Mouse (Mus musculus) midbrain, embryonic 12.5 days (tissue): Measurements from ENCODE around the gene Hip1. TPM values are rescaled to one million over a fixed set of nuclear protein-coding genes. Genes with fewer than 3 reads are reported as not detected.
"Not testable (repeated sequence)": the region's sequence is repeated elsewhere in the genome, so short reads cannot be mapped to it uniquely, and the experiment has no call there.

ENCODE experiments used
- ATAC-seq: fragments of 200-750 bp; cut with Nextera tagmentation; 2 replicates; pipeline ENCODE4 v1.8.0; 2017; ENCODE audit warnings: low read depth, moderate TSS enrichment, moderate library complexity; ENCODE audit not compliant: low FRiP score
- H3K27ac ChIP-seq: fragments of 300-500 bp; sonication (generic); replicated peaks from 2 replicates; pipeline ENCODE4 v1.5.1; 2016; ENCODE audit warnings: mild to moderate bottlenecking
- H3K27me3 ChIP-seq: fragments of 300-500 bp; sonication (generic); 2 replicates; pipeline ENCODE4 v1.6.1; 2016; ENCODE audit warnings: mild to moderate bottlenecking
- H3K36me3 ChIP-seq: fragments of 300-500 bp; sonication (generic); 2 replicates; pipeline ENCODE4 v1.6.1; 2016
- H3K4me1 ChIP-seq: fragments of 300-500 bp; sonication (generic); 2 replicates; pipeline ENCODE4 v1.6.1; 2016
- H3K4me2 ChIP-seq: fragments of 300-500 bp; sonication (generic); replicated peaks from 2 replicates; pipeline ENCODE4 v1.6.1; 2016; ENCODE audit warnings: mild to moderate bottlenecking, moderate library complexity
- H3K4me3 ChIP-seq: fragments of 300-500 bp; sonication (generic); 2 replicates; pipeline ENCODE4 v1.5.1; 2016; ENCODE audit warnings: mild to moderate bottlenecking
- H3K9ac ChIP-seq: fragments of 300-500 bp; sonication (generic); replicated peaks from 2 replicates; pipeline ENCODE4 v1.6.1; 2016; ENCODE audit warnings: mild to moderate bottlenecking, moderate library complexity
- H3K9me3 ChIP-seq: fragments of 300-500 bp; sonication (generic); 2 replicates; pipeline ENCODE4 v1.6.1; 2016; ENCODE audit warnings: mild to moderate bottlenecking
- WGBS: fragments of 180-500 bp; shearing (Covaris S2); methylation state at CpG from one replicate; pipeline ENCODE4 v1.1.7; 2016; 5-methylcytosine and 5-hydroxymethylcytosine counted together
- polyA plus RNA-seq: library from polyadenylated mRNA; unstranded; fragments of >200 nt; fragmentation: Nextera tagmentation; extraction: Ambion mirVana; gene quantifications from 2 replicates; pipeline ENCODE4 v1.2.1, GENCODE M21; 2016

Gene Hip1
- polyA plus RNA-seq, 1 experiment from 2014 or later = 68.4 TPM

DNA sequence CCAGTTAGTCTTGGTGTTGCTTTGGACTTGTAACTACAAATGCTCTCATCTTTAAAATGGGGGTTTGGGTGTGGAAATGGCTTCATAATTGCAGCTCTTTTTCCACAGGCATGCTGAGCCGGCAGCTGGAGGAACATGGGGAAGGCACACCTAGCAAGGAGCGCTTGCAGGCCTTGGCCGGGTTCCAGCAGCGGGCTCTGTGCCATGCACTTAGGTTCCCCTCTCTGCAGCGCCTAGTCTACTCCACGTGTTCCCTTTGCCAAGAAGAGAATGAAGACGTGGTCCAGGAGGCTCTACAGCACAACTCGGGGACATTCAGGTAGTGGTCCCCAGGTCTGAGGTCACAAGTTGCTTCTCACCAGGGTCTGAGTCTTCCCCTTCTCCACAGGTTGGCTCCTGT lies 169.8 kb downstream of the Hip1 start:
- H3K27me3 ChIP-seq = no peaks in the 10 kb centered on the region
- no peak overlapping the region for H3K9ac ChIP-seq
- peaks cover 88% of the 10 kb centered on the region for H3K36me3 ChIP-seq
- ATAC-seq = no peak
- no peak overlapping the region for H3K4me3 ChIP-seq
- H3K27ac ChIP-seq = no peak overlapping the region
- peaks cover 11% of the 10 kb centered on the region for H3K4me1 ChIP-seq
- WGBS = 86% methylated on average over 8 of the region's 8 CpGs
- H3K4me2 ChIP-seq = no peak overlapping the region
- H3K9me3 ChIP-seq = no peaks in the 10 kb centered on the region

- H3K36me3 ChIP-seq = peaks cover 73% of the 10 kb centered on the region
- H3K27me3 ChIP-seq = no peaks in the 10 kb centered on the region
- no peak overlapping the region for H3K4me3 ChIP-seq
- no peak for ATAC-seq
- no peak overlapping the region for H3K9ac ChIP-seq
- no peaks in the 10 kb centered on the region for H3K9me3 ChIP-seq
- H3K4me2 ChIP-seq = no peak overlapping the region
- WGBS = 97% methylated on average over 5 of the region's 5 CpGs
- no peak overlapping the region for H3K27ac ChIP-seq
- peaks cover 18% of the 10 kb centered on the region for H3K4me1 ChIP-seq
These were observed 171.3 kb downstream of the Hip1 start for GRCm38 (mm10) chr5:135373601-135374000.

DNA sequence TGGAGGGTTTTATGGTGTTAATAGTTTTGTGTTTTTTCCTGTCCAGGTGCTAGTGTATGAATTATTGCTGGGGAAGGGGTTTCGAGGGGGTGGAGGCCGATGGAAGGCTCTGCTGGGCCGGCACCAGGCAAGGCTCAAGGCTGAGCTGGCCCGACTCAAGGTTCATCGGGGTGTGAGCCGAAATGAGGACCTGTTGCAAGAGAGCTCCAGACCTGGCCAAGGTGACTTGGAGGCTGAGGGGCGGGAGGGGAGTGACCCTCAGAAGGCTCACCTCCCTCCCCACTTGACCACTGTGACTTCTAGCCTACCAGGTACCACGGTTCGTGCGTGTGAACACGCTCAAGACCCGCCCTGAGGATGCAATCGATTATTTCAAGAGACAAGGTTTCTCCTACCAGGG lies 173.7 kb downstream of the Hip1 start:
- H3K27ac ChIP-seq = no peak overlapping the region
- peaks cover 18% of the 10 kb centered on the region for H3K4me1 ChIP-seq
- WGBS = 96% methylated on average over 13 of the region's 13 CpGs
- H3K36me3 ChIP-seq = peaks cover 49% of the 10 kb centered on the region
- H3K9ac ChIP-seq = no peak overlapping the region
- 0 out of 2 replicates have a peak, but pooled peaks cover 4% of the 10 kb centered on the region for H3K27me3 ChIP-seq
- H3K9me3 ChIP-seq = no peaks in the 10 kb centered on the region
- H3K4me3 ChIP-seq = no peak overlapping the region
- H3K4me2 ChIP-seq = peak overlapping the region; percentile 94; the same call in 1 of the 2 replicates
- ATAC-seq = no peak

GRCm38 (mm10) chr5:135369787-135370654 lies 174.9 kb downstream of the Hip1 start, which contains the start of gene Nsun5:
Gene Nsun5 (plus strand): TSS chr5:135369953.
- Histone ChIP-seq H3K4me3 (peak within 1 kb of the TSS; percentile 95), H3K9ac (peak within 1 kb of the TSS; percentile 90), H3K27me3 (0 out of 2 replicates have a peak, but pooled peaks cover 4% of the 10 kb centered on the region), H3K9me3 (no peaks in the 10 kb centered on the region), H3K27ac (peak within 1 kb of the TSS; percentile 77; the same call in 1 of the 2 replicates), H3K36me3 (peaks cover 37% of the 10 kb centered on the region), H3K4me1 (peaks cover 18% of the 10 kb centered on the region), H3K4me2 (peak within 1 kb of the TSS; percentile 94)
- WGBS = under 1% methylated on average over 64 of the region's 64 CpGs
- peak; percentile 77 for ATAC-seq

GRCm38 (mm10) chr5:135369196-135369595 lies 175.7 kb downstream of the Hip1 start:
- not testable (repeated sequence) for ATAC-seq, H3K27ac ChIP-seq, H3K9me3 ChIP-seq, H3K27me3 ChIP-seq
- H3K4me2 ChIP-seq = peak overlapping the region; percentile 94
- WGBS = 58% methylated on average over 9 of the region's 9 CpGs
- peaks cover 29% of the 10 kb centered on the region for H3K36me3 ChIP-seq
- peaks cover 18% of the 10 kb centered on the region for H3K4me1 ChIP-seq
- H3K4me3 ChIP-seq = peak overlapping the region; percentile 95
- H3K9ac ChIP-seq = peak overlapping the region; percentile 90; the same call in 1 of the 2 replicates

GRCm38 (mm10) chr5:135368312-135368711 lies 176.6 kb downstream of the Hip1 start:
- Histone ChIP-seq H3K4me1 (peaks cover 18% of the 10 kb centered on the region), H3K4me3 (no peak overlapping the region), H3K9ac (no peak overlapping the region), H3K27me3 (peaks cover 4% of the 10 kb centered on the region; the same call in 1 of the 2 replicates), H3K9me3 (no peaks in the 10 kb centered on the region), H3K4me2 (no peak overlapping the region), H3K36me3 (peaks cover 20% of the 10 kb centered on the region), H3K27ac (no peak overlapping the region)
- ATAC-seq = no peak
- 86% methylated on average over 6 of the region's 6 CpGs for WGBS

- H3K27me3 ChIP-seq = peaks cover 4% of the 10 kb centered on the region; the same call in 1 of the 2 replicates
- H3K9ac ChIP-seq = no peak overlapping the region
- H3K36me3 ChIP-seq = peaks cover 17% of the 10 kb centered on the region
- no peak overlapping the region for H3K4me2 ChIP-seq
- no peak for ATAC-seq
- H3K4me1 ChIP-seq = peaks cover 18% of the 10 kb centered on the region
- no peak overlapping the region for H3K4me3 ChIP-seq
- WGBS = 58% methylated on average over 6 of the region's 6 CpGs
- no peaks in the 10 kb centered on the region for H3K9me3 ChIP-seq
- H3K27ac ChIP-seq = no peak overlapping the region
These were observed 177.1 kb downstream of the Hip1 start for GRCm38 (mm10) chr5:135367841-135368240.

- H3K4me3 ChIP-seq = no peak overlapping the region
- no peak overlapping the region for H3K27ac ChIP-seq
- H3K9me3 ChIP-seq = no peaks in the 10 kb centered on the region
- no peak for ATAC-seq
- H3K27me3 ChIP-seq = peaks cover 4% of the 10 kb centered on the region; the same call in 1 of the 2 replicates
- no peaks in the 10 kb centered on the region for H3K4me1 ChIP-seq
- no peak overlapping the region for H3K4me2 ChIP-seq
- H3K36me3 ChIP-seq = no peaks in the 10 kb centered on the region
- 27% methylated on average over 12 of the region's 12 CpGs for WGBS
- no peak overlapping the region for H3K9ac ChIP-seq
These were observed 181.4 kb downstream of the Hip1 start for GRCm38 (mm10) chr5:135363540-135363939.

DNA sequence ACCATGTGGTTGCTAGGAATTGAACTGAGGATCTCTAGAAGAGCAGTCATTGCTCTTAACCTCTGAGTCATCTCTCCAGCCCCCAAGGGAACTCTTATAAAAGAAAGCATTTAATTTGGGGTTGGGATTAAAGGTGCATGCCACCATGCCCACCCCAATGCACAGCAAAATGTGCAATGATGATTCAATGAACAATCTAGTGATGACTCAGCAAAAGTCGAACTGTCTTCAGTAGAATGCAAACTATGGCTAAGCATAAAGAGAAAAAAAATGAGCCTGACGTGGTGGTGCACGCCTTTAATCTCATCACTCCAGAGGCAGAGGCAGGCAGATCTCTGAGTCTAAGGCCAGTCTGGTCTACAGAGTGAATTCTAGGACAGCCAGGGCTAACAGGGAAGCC lies 182.3 kb downstream of the Hip1 start:
- Histone ChIP-seq H3K4me3 (no peak overlapping the region), H3K27ac (no peak overlapping the region), H3K9me3 (peaks cover 2% of the 10 kb centered on the region), H3K36me3 (no peaks in the 10 kb centered on the region), H3K4me2 (no peak overlapping the region), H3K4me1 (no peaks in the 10 kb centered on the region), H3K9ac (no peak overlapping the region), H3K27me3 (peaks cover 4% of the 10 kb centered on the region; the same call in 1 of the 2 replicates)
- ATAC-seq = no peak
- 85% methylated on average over 3 of the region's 3 CpGs for WGBS

GRCm38 (mm10) chr5:135359772-135360171 lies 185.1 kb downstream of the Hip1 start:
- WGBS = 93% methylated on average over 2 of the region's 2 CpGs
- Histone ChIP-seq H3K4me2 (no peak overlapping the region), H3K9me3 (peaks cover 3% of the 10 kb centered on the region), H3K4me3 (no peak overlapping the region), H3K27me3 (no peaks in the 10 kb centered on the region; the same call in 1 of the 2 replicates), H3K9ac (no peak overlapping the region), H3K36me3 (no peaks in the 10 kb centered on the region), H3K27ac (no peak overlapping the region), H3K4me1 (no peaks in the 10 kb centered on the region)
- ATAC-seq = no peak

- no peak overlapping the region for H3K9ac ChIP-seq
- H3K9me3 ChIP-seq = peaks cover 3% of the 10 kb centered on the region
- 86% methylated on average over 2 of the region's 2 CpGs for WGBS
- H3K27me3 ChIP-seq = peaks cover 10% of the 10 kb centered on the region
- ATAC-seq = 0 out of 2 replicates have a peak, but pooled peaks have one; percentile 62
- H3K4me2 ChIP-seq = no peak overlapping the region
- H3K27ac ChIP-seq = no peak overlapping the region
- no peaks in the 10 kb centered on the region for H3K4me1 ChIP-seq
- H3K4me3 ChIP-seq = no peak overlapping the region
- H3K36me3 ChIP-seq = no peaks in the 10 kb centered on the region
These were observed 187.4 kb downstream of the Hip1 start for GRCm38 (mm10) chr5:135357556-135357955.
